Mouse (Mus musculus): ENCODE data around the gene Dnmt3b.

Dnmt3b gene

DNA sequence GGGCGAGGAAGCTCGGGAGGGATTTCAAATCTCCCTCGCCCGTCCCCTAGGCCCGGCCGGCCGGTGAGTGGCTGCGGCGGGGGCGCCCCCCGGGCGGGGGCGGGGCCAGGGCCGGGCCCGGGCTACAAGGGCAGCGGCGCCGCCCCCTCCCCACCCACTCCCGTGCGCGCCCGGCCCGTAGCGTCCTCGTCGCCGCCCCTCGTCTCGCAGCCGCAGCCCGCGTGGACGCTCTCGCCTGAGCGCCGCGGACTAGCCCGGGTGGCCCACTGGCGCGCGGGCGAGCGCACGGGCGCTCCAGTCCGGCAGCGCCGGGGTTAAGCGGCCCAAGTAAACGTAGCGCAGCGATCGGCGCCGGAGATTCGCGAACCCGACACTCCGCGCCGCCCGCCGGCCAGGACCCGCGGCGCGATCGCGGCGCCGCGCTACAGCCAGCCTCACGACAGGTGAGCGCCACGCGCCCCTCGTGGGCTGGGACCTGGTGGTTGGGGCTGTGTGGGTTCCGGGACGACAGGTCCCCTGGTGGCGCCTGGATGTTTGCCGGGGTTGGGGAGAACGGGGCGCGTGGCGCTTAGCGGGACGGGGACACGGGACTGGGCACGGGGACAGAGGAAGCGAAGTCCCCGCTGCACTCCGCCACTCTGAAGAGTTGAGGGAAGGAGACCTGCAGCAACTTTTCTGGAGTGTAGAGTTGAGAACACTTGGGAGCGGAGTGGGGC is at the start of gene Dnmt3b:
Dnmt3b (plus strand) TSS at position 153 of the 716 bp plus-strand sequence.
- DNase-seq, result peak; percentile 61

DNA sequence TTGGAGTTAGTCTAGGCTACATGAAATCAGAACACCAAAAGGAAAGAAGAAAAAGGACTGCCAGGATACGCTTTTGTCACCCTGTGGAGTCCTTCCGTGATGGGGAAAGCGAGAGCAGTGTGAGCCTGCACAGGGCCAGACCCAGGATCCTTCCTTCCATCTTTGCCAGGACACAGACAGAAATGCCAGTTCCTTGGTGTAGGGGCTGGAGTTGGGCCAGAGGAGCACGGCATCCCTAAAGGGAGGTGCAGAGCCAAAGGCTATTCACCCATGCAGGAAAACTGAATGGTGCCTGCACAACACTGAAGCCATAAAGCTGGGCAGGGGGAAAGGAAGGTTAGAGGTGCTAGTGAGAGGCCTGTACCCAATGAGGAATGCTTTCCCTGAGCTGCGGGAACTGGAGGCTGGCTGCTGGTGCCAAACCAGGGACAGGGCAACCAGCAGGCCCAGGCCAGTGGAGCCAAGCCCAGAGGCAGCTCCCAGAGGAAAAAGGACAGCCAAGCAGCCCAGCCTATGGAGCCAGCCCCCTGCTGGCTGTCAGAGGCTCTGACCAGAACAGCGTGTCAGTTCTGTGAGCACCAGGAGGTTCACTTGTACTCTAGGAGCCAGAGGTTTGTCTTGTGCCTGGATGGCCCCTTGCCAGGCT is 49.1 kb upstream of the Dnmt3b start:
- DNase-seq, result peak; percentile 44

DNA sequence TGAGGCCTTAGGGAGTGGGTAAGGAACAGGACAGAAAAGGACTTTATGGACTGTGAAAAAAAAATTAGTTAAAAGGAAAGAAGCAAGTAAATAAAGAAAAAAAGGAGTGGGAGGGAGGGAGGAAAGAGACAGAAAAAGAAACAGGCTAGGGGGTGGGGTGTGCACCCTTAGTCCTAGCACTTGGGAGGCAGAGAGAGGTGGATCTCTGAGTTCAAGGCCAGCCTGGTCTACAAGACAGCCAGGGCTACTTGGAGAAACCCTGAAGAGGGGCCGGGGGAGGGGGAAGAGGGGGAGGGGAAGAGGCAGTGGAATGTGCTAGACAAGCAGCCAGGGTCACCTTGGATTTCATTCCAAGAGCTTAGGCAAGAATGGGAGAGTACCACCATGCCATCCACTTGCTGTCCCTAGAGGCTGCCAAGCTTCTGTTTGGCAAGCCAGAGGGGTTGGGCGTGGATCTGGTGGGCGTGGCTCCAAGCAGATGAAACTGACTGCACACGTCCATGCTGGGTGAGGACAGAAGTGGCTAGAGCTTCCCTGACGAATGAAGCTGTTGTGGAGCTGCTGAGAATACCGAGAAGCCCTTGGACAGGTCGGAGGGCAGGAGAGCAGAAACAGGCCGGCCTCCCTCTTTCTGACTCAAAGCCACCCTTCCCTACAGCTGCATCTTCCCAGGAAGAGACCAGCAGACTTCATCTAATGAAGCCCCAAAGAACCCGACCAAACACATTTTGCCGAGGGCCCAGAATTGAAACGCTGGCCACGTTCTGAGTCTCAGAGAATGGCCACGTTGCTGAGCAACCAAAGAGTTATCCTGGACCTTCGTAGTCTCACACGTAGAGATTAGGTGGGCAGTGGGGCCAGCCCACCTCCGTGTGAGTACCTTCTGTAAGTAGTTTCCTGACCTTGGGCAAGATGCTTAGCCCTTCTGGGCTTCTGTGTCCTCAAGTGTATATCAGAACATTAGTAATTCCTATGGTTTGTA is 48.3 kb upstream of the Dnmt3b start:
- peak; percentile 48 for DNase-seq

DNA sequence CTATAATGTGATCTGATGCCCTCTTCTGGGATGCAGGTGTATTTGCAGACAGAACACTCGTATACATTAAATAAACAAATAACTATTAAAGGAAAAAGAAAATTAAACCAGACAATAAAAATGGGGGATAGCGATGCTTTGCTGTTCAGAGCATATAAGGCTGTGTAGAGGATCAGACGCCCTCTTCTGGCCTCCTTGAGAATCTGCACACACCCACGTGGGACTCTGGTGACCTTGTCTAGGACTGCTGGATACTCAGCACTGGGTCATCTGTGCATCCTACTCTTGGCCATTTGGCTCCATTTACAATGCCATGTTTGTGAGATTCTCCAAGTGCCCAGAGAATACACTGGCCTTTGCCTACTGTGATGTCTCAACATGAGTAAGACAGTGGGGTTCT is 45.5 kb upstream of the Dnmt3b start:
- DNase-seq, result no peak

DNA sequence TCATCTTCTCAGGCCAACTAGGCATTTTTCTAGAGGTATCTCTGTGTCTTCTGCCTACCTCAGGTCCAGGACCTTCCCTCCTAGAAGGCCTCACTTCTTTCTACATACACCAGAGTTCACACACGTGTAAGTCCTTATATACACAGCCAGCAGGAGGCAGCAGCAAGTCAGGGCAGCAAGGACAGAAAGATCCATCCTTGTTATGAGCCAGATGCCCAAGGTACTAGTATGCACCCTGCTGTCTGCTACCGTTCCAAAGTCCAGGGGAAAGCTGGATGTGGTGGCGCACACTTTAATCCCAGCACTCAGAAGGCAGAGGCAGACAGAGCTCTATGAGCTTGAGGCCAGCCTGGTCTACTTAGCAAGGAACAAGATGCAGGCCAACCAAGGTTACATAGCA is 42.8 kb upstream of the Dnmt3b start:
- DNase-seq, result no peak

DNA sequence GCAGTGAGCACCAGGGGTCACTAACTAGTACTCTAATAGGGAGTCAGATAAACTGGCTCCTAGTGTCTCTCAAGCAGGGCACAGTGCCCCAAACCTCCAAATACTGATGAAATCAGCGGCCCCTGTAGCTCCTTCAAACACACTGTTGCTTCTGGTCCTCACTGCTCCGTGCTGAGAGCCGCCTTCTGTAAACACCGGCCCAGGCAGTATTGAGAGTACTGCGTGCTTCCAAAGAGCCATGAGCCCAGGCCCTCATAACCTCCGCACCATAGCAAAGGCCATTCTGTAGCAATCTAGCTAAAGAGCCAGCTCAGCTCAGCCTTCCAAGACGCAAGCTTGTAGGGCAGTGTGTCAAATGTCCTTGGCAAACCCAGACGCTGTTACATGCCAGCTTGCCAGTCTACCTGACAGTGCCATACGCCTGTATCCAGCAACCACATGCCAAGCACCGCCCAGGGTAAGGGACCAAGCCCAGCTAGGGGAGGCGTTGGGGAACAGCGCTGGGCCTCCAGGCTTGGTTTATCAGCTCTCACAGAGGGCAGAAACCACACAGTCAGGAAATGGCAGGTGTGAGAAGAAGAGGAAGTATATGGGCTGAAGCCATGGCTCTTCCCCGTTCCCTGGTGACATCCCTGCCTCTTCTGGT is 41.3 kb upstream of the Dnmt3b start:
- no peak for DNase-seq

DNA sequence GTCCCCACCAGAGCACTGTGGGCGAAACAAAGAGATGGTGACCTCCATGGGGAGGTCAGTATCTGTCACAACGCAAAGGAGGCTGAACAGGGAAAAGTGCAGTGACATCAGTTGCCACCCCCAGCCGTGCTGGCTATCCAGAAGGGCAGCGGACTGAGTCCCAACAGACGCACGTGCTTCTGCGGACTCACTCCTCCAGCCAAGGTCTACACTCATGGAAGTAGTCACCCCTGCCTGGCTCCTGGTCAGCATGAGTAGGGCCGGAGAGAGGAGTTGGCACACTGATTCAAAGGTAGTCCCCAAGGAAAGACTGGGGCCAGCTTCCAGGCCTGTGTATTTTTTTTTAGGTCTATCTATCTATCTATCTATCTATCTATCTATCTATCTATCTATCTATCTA is 40.2 kb upstream of the Dnmt3b start:
- no peak for DNase-seq

DNA sequence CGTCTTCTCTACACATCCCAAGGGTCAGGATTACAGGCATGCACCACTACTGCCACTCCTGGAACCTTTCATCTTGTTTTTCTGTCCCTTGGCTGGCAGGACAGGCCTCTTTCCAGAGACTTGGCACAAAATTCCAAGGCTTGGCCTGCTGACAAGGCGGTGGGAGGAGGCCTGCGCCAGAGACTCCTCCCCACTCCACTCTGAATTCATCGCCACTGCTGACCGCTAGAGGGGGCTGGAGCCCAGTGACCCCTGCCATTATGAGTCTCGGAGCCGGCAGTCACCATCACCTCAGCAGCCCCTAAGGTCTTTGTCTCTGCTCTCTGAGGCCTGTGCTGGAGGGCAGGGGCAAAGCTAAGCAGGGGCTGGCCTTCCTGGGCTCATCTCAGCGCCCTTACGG is 39.7 kb upstream of the Dnmt3b start:
- peak; percentile 95 for DNase-seq

DNA sequence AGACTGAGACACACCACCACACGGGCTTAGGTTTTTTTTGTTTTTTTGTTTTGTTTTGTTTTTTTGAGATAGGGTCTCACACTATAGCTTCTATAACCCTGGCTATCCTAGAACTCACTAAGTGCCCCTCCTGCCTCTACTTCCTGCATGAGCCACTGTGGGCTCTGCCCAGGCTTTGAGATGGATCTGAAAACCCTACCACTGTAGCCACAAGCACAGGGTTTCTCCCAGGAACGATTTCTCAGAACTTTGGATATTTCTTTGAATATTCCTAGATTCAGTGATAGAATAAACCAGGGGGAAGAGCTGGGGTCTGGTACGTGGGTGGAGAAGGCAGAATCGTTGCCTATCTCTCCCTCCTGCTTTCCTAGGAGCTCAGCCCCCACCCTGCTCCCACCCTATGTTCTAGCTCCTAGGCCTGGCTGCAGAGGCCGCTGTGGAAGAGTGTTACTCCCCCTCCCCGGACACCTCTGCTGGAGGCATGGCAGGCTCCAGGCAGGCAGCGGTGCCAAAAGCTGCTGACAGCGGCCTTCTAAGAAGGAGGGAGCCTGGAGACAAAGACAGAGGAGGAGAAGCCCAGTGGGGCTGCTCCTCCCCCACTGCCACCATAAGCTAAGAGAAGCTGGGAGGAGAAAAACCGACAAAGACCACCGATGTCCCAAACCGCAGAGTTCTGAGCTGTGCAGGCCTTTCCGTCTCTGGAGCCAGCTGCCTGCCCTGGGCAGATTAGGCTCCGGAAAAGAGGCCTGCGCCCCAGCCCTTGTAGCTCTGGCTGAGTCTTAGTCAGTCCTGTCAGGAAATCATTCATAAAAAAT is 38.6 kb upstream of the Dnmt3b start:
- peak; percentile 39 for DNase-seq

DNA sequence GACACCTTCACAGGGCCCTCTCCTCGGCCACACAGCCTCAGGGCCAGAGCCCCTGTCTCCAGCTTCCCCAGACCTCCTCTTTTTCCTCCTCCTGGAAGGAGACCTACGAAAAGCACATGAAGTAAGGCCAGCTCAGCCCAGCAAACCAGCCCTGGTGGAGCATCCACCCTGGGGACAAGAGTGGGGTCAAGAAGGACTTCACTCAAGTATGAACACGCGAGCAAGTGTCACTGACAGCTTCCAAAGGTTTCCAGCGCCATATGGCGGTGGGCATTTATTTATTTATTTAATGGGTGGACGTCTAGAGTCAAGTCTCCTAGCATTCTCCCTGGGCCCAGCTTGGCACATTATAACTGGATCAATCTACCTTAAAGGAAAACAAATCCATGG is 38.0 kb upstream of the Dnmt3b start:
- DNase-seq, result no peak

DNA sequence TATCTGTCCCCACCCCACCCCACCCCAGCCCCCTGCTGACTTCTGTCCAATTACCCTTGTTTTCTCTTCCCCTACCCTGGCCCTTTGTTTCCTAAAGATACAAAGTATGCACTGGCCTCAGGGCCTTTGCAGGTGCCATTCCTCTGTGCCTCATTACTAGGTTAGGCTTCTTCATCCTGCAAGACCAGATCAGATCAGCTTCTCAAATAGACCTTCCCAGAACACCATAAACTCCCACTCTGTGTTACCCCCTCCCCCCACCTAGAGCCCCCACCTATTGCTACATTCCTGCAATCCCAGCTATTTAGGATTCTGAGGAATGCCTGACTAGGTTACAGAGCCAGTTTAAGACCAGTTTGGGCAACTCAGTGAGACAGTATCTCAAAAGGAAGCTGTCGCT is 37.5 kb upstream of the Dnmt3b start:
- DNase-seq, result no peak

DNA sequence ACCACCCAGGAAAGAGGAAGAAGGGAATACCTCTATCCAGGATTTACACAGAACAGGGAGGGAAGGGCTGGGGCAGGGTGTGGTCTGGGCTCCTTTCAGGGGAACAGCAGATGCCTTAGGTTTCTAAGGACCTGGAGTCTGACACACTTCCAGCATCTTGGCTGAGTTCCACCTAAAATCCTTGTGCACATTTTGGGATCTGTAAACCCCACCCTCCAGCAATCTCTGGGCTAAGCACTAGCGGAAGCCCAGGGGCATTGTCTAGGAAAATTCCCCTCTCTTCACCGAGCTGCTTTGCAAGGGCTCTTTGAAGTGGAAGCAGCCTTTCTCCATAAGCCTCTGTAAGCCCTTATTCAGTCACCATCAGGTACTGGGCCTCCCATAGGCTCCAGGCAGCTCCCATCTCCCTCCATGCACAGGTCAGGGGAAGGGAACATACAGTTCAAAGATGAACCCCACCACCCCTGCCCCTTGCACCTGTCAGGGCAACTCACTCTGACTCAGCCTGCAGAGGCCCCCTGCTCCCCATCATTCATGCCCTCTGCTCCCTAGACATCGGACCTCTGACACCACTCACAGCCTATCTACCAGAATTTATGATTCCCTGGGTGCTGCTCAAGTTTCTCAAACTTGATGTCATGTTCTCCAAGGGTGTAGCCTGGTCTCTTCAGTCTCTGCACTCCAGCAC is 36.5 kb upstream of the Dnmt3b start:
- peak; percentile 34 for DNase-seq

DNA sequence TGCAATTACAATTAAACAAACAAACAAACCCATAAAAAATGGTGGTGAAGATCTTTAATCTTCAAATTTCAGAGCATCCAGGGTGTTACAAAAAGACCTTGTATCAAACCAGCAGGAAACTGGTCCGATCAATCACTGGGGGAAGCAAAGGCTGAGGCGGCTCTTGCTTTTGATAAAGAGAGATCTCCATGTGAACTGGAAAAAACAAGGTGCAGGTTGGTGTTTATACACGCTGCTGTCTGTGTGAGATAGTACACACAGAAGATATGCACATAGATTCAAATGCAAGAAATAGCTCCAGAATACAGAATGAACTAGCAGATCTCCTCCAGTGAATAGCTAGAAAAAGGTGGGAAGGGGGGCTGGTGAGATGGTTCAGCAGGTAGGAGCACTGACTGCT is 32.4 kb upstream of the Dnmt3b start:
- no peak for DNase-seq

DNA sequence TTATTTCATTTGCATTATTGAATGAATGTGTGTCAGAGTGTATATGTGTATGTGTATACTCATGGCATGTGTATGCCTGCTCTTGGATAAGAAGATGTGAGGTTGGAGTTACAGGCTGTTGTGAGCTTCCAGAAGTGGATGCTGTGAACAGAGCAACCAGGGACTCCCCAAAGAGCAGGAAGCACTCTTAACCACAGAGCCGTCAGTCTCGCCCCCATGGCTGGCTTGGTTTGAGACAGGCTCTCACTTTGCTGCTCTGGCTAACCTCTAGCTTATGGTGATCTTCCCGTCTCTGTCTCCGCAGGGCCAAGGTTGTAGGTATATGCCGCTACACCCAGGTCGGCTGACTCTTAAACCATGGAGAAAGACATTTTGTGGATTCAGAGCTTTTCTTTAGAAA is 30.8 kb upstream of the Dnmt3b start:
- no peak for DNase-seq

DNA sequence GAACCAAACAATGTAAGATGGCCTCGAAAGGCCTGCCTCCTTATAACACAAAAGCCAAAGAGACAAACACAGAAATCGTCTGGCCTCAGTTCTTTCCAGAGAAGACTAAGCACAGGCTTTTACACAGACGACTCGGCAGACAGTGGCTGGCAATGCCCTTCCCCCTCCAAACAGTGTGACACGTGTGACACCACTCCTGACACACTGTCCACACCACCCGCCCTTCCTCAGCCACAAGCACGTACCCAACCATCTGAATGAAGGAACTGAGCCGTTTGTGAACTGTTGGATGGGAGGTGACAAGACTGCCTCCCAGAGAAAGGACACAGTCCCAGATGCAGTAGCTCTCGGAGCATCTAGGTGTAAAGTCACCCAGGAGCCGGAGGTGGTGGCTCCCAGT is 30.4 kb upstream of the Dnmt3b start:
- no peak for DNase-seq

DNA sequence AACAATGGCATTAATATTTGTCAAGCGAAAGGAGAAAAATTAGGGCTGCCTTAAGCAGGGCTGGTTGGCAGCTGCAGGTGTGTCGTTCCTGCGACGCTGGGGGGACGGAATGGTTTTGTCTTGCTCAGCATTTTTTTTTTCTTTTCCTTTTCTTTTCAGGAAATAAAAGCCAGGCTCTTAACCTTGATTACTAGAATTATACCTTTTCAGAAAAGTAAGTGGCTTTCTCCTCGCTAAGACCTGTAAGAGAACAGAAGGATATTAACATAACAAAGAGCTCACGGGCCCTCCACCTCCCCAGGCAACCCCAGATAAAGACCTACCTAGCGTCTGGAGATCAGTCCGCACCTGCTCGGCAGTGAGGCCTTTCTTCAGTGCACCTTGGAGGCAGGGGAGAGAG is 26.8 kb upstream of the Dnmt3b start:
- no peak for DNase-seq

DNA sequence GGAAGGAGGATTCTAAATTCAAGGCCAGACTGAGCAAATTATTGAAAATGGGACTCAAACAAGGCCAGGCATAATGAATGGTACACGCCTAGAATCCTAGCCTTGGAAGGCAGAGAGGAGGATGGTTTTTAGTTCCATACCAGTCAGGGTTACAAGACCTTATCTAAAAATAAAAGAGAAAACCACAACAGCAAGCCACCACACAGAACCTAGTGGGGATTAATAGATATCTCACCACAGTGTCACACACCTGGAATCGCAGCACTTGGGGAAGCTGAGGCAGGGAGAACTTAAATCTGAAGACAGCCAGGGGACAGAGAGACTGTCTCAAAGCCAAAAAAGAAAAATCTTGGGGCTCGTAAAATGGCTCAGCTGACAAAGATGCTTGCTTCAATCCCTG is 18.3 kb upstream of the Dnmt3b start:
- no peak for DNase-seq

DNA sequence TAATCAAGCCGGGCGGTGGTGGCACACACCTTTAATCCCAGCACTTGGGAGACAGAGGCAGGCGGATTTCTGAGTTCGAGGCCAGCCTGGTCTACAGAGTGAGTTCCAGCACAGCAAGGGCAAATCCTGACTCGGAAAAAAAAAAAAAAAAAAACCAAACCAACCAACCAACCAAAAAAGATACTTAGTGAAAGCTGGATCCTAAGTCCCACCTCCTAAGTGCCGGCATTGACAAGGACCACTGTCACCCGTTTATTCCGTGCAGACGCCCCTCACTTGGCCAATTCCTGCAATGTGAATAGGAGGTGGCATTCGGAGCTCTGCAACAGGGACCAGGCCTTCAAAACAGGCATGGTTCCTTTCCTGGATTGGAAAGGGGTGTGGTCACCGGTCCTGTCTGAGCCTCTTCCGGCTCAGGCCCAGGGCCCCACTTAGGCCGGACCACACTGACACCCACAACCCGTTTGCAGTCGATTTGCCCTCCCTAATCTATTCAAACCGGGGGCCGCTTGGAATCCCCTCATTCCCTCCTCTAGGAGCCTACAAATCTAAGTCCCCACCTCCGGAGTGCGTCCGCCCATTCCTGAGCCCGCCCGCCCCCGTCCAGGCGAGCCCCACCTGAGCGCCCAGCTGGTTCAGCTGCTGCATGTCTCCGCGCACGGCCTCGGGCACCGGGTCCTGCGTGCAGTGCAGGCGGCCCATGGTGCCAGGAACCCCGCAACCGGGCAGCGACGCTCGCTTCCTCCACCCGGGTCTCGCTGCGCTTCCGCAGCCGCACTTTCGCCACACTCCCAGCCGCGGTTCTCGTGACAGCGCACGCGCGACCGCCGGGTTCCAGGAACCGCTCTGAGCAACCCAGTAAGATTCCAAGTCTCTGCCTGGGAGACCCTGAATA is 17.0 kb upstream of the Dnmt3b start, which contains the start of gene Commd7:
Commd7 (minus strand) TSS at position 806 of the 895 bp plus-strand sequence.
- DNase-seq, result peak; percentile 94

DNA sequence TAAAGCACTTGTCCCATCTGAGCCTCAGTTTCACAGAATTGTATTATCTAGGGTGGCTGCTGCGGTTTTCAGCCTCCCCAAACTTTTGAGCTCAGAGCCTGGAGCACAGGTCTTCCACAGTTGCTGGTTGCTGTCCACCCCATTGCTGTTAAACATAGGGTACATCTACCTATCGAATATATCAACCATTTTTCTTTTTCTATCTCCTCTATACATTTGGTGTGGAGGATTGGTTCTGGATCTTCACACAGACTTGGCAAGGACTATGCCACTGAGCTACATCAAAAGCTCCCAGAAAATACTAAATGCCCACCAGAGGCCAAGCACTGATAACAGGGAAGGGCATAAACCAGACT is 16.4 kb upstream of the Dnmt3b start:
- no peak for DNase-seq

DNA sequence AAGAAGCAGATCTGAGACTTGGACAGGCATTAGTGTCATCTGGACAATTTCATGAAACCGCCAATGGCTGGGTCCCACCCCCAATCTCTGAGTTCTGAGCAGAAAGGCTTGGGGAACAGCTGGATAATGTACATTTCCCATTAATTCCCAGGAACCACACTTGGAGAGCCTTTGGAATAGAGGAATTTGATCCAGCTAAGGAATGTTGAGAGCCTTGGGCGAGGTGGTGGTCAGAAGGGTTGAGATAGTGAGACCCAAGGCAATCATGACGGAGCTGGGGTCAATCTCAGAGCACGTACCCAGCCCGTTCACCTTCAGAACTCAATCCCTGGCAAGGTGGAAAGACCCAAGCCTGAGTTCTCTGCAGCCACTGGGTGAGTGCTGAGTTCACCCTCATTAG is 16.0 kb upstream of the Dnmt3b start:
- no peak for DNase-seq
